Mouse (Mus musculus) bone marrow macrophage, adult 2 months (primary cell): ENCODE measurements at regions not wholly inside any gene's neighbourhood (a gene's known extent, or its start where the extent isn't known, plus 50 kb on each side); places are given as distances from the start of the nearest gene placed in this dataset.

Experiments
- CTCF ChIP-seq: IDR thresholded peaks from 2 replicates; pipeline ENCODE4 v1.5.1; 2012; ENCODE audit warnings: low read depth, mild to moderate bottlenecking, low read length, moderate library complexity
- POLR2A ChIP-seq: IDR thresholded peaks from 2 replicates; pipeline ENCODE4 v1.6.1; 2012; ENCODE audit warnings: mild to moderate bottlenecking, low read depth, low read length, borderline replicate concordance

DNA sequence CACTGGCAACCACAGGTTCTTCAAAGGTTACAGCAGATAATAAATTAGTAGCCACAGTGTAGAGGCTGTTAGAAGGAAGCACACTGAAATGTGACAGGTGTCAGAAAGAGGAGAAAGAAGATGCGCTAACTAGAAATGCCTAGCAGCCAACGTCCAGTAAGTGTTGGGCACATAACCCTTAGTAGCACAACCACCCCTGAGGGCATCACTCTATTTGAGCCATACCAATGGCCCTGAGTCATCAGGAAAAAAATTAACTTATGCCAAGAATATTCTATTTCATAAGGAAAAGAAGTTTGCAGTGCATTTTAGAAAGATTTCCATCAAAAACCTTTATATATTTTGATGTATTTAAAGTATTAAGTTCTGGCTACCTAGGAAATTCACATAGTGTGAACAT lies 771.5 kb downstream of the Ets1 start:
- TF ChIP-seq POLR2A: no peak
- no peak for TF ChIP-seq CTCF
